Mouse (Mus musculus) small intestine, adult 2 months (tissue): ENCODE data around the gene Wwc2.

Experiments
- CTCF ChIP-seq: fragments of 200-500 bp; IDR thresholded peaks from 2 replicates; pipeline ENCODE4 v1.5.1; 2012; ENCODE audit warnings: low read depth, mild to moderate bottlenecking, control low read depth, inconsistent platforms, low read length, moderate library complexity, mixed read lengths; ENCODE audit not compliant: insufficient replicate concordance, insufficient read length; ENCODE audit errors: extremely low read depth
- POLR2A ChIP-seq: fragments of 200-500 bp; IDR thresholded peaks from 2 replicates; pipeline ENCODE4 v1.6.1; 2012; ENCODE audit warnings: low read depth, mild to moderate bottlenecking, control low read depth, inconsistent platforms, low read length, moderate library complexity

GRCm38 (mm10) chr8:47962005-47962404 is 28.7 kb downstream of the Wwc2 start:
- TF ChIP-seq CTCF (no peak), POLR2A (no peak)
